Mouse (Mus musculus) C2C12 (cell line): ENCODE results near the gene Dram1. TPM values are rescaled to one million over a fixed set of nuclear protein-coding genes. Genes with fewer than 3 reads are reported as not detected.

ENCODE experiments used
- H3K27me3 ChIP-seq: one replicate; pipeline ENCODE4 v1.6.1; 2011; ENCODE audit not compliant: control insufficient read depth, insufficient read depth, insufficient read length
- H3K36me3 ChIP-seq: one replicate; pipeline ENCODE4 v1.6.1; 2011; ENCODE audit not compliant: control insufficient read depth, insufficient read depth
- H3K4me3 ChIP-seq: one replicate; pipeline ENCODE4 v1.5.1; 2011; ENCODE audit warnings: mild to moderate bottlenecking, control low read depth; ENCODE audit not compliant: poor library complexity, insufficient read depth, severe bottlenecking
- H3K79me2 ChIP-seq: one replicate; pipeline ENCODE4 v1.6.1; 2011; ENCODE audit not compliant: control insufficient read depth, insufficient read depth
- H3K79me3 ChIP-seq: one replicate; pipeline ENCODE4 v1.6.1; 2011; ENCODE audit warnings: low read depth, control low read depth
- H3ac ChIP-seq: one replicate; pipeline ENCODE3; 2011; ENCODE audit warnings: low read depth; ENCODE audit not compliant: control insufficient read depth, insufficient read length
- CEBPB ChIP-seq: IDR thresholded peaks from one replicate; pipeline ENCODE4 v1.6.1; 2011; ENCODE audit warnings: low read depth, mild to moderate bottlenecking, control low read depth, moderate library complexity
- CTCF ChIP-seq: IDR thresholded peaks from one replicate; pipeline ENCODE4 v1.5.1; 2011; ENCODE audit not compliant: control insufficient read depth, insufficient read depth, insufficient read length
- FOSL1 ChIP-seq: IDR thresholded peaks from one replicate; pipeline ENCODE4 v1.8.0; 2011; ENCODE audit warnings: mild to moderate bottlenecking, low read length; ENCODE audit not compliant: poor library complexity, insufficient read depth, severe bottlenecking
- MAX ChIP-seq: IDR thresholded peaks from one replicate; pipeline ENCODE4 v1.6.1; 2011; ENCODE audit warnings: mild to moderate bottlenecking, control low read depth
- MYOD1 ChIP-seq: IDR thresholded peaks from one replicate; pipeline ENCODE4 v1.6.1; 2011; ENCODE audit warnings: low read depth; ENCODE audit not compliant: control insufficient read depth, insufficient read length
- MYOG ChIP-seq: IDR thresholded peaks from one replicate; pipeline ENCODE4 v1.6.1; 2011; ENCODE audit not compliant: control insufficient read depth, insufficient read length; ENCODE audit errors: extremely low read depth
- USF1 ChIP-seq: IDR thresholded peaks from one replicate; pipeline ENCODE4 v1.6.1; 2011; ENCODE audit warnings: low read depth, mild to moderate bottlenecking, control low read depth, moderate library complexity
- polyA plus RNA-seq: library from polyadenylated mRNA; unstranded; fragments of >200 nt; fragmentation: generic; extraction: Trizol; gene quantifications from one replicate; pipeline ENCODE4 v1.2.1, GENCODE M21; 2012; ENCODE audit warnings: missing spikeins

Dram1 gene
- polyA plus RNA-seq, 1 experiment, result 1.7 TPM

DNA sequence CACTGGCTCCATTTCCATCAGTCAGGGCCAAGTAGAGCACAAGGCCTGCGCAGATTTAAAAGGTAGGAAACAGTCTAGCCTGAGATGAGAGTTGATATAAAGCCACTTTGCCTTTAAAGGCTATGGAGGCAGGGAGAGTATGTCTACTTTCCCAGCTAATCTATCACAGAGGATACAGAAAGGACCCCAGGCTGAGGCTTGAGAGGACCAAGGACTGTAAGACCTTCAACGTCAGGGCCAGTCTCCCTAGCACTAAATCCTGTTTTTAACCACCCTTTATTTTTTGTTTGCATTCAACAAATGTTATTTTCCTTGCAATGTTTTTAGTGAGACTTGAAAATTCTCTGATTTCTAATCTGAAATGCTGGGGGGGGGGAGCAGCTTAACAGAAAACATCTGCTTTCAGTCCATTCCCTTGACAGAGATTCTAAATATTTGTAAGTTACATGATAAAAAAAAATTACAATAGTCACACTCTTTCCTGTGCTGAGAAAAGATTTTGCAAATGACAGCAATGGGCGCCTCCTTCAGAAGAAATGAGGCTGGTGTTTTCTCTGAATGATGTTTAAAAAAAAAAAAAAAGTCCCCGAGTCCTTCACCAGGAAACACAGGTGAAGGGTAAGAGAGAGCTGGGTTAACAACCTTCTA lies 94.4 kb downstream of the Dram1 start:
- H3ac ChIP-seq, result no peak overlapping the region
- no peaks in the 10 kb centered on the region for H3K27me3 ChIP-seq
- H3K36me3 ChIP-seq, result no peaks in the 10 kb centered on the region
- H3K4me3 ChIP-seq, result no peak overlapping the region
- H3K79me3 ChIP-seq, result no peaks in the 10 kb centered on the region
- no peaks in the 10 kb centered on the region for H3K79me2 ChIP-seq
- TF ChIP-seq MYOD1, result no peak
- TF ChIP-seq MAX, result no peak
- no peak for TF ChIP-seq CEBPB
- no peak for TF ChIP-seq FOSL1
- no peak for TF ChIP-seq MYOG
- no peak for TF ChIP-seq CTCF
- TF ChIP-seq USF1, result no peak

DNA sequence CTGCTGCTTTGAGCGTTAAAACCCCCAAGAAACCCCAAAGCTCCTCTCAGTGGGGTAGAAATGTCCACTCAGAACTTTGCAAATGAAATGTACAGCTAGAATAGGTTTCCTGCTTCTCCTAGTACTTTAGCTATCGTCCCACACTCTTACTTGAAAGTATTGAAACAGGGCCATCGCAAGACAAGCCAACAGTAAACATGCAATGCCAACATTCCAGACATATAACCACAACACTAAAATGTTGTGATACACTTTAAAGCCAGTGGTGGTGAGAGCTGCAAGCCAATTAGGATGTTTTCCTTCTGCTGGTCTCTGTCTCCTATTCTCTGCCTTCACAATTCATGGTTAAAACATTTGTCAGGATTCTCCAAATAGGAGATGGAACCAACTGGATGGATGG lies 97.2 kb downstream of the Dram1 start:
- H3K36me3 ChIP-seq, result no peaks in the 10 kb centered on the region
- H3ac ChIP-seq, result no peak overlapping the region
- no peaks in the 10 kb centered on the region for H3K79me2 ChIP-seq
- no peaks in the 10 kb centered on the region for H3K79me3 ChIP-seq
- H3K27me3 ChIP-seq, result no peaks in the 10 kb centered on the region
- TF ChIP-seq CTCF, result no peak
- TF ChIP-seq MAX, result no peak
- no peak for TF ChIP-seq FOSL1
- TF ChIP-seq USF1, result no peak
- TF ChIP-seq CEBPB, result no peak
- TF ChIP-seq MYOG, result no peak
- no peak for TF ChIP-seq MYOD1
- no peak overlapping the region for H3K4me3 ChIP-seq

- H3K79me3 ChIP-seq, result no peaks in the 10 kb centered on the region
- H3ac ChIP-seq, result no peak overlapping the region
- H3K4me3 ChIP-seq, result no peak overlapping the region
- no peaks in the 10 kb centered on the region for H3K79me2 ChIP-seq
- TF ChIP-seq CEBPB, result no peak
- no peak for TF ChIP-seq MAX
- TF ChIP-seq CTCF, result no peak
- TF ChIP-seq MYOG, result no peak
- H3K36me3 ChIP-seq, result no peaks in the 10 kb centered on the region
- no peaks in the 10 kb centered on the region for H3K27me3 ChIP-seq
These were observed 104.8 kb downstream of the Dram1 start for GRCm38 (mm10) chr10:88274045-88274444.

Other genes starting within 250 kb of the Dram1 start
- gene Parpbp, start 232.1 kb downstream of the Dram1 start, polyA plus RNA-seq, result 4.7 TPM
- 35.7 TPM for gene Nup37, start 232.1 kb downstream of the Dram1 start, polyA plus RNA-seq
- 41.2 TPM for gene Washc3, start 178.0 kb downstream of the Dram1 start, polyA plus RNA-seq
- gene Gnptab, start 52 bp upstream of the Dram1 start, polyA plus RNA-seq, result 7.5 TPM
- not detected for gene Sycp3, start 80.5 kb upstream of the Dram1 start, polyA plus RNA-seq
- 8.4 TPM for gene Chpt1, start 125.0 kb upstream of the Dram1 start, polyA plus RNA-seq
- gene Mybpc1, start 226.1 kb upstream of the Dram1 start, polyA plus RNA-seq, result not detected